Mouse (Mus musculus): ENCODE data around the gene Herc6. TPM values are rescaled to one million over a fixed set of nuclear protein-coding genes. Genes with fewer than 3 reads are reported as not detected.
"Not testable (repeated sequence)": the region's sequence is repeated elsewhere in the genome, so short reads cannot be mapped to it uniquely, and the experiment has no call there.

Gene Herc6
- polyA plus RNA-seq, 1 experiment from 2014 or later: 2.4 TPM

DNA sequence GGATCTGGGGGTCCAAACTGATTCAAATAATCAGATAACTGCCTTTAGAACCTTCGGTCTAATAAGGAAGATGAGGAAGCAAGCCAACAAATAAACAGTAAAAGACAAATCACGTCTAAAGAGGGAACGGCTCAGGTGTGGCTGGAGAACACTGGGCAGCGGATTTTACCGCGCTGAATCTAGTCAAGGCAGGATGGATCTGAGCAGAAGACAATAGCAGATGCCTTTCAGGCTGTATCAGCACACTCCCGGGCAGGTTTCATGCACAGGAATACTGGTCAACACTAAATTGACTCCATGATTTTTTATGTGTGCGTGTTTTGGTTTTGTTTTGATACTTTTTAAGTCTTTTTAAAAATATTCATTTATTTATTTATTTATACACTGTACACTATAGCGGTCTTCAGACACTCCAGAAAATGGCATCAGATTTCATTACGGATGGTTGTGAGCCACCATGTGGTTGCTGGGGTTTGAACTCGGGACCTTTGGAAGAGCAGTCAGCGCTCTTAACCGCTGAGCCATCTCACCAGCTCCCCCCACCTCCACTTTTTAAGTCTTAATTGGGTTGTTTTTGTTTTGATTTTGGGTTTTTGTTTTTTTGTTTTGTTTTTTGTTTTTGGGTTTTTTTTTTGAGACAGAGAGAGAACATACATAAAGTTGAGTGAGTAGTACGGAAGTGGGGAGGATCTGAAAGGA lies 44.7 kb upstream of the Herc6 start:
- ATAC-seq (replicated peaks; ENCODE audit: low FRiP score, low TSS enrichment, low read depth): peak; percentile 44
- WGBS: 28% methylated on average over 14 of the region's 14 CpGs
- H3K36me3 ChIP-seq (ENCODE audit: control insufficient read depth, insufficient read depth, low read length): no peaks in the 10 kb centered on the region
- peaks cover 8% of the 10 kb centered on the region for H3K4me1 ChIP-seq (replicated peaks; ENCODE audit: control insufficient read depth, insufficient read depth, low read length)
- peak overlapping the region; percentile 60 for H3K9ac ChIP-seq (ENCODE audit: low read length)
- H3K27me3 ChIP-seq (replicated peaks; ENCODE audit: control insufficient read depth, insufficient read depth, low read length): no peaks in the 10 kb centered on the region
- peak overlapping the region; percentile 65 for H3K4me2 ChIP-seq (ENCODE audit: low read length)
- no peak for DNase-seq (ENCODE audit: low spot score)
- peak overlapping the region; percentile 55 for H3K4me3 ChIP-seq (ENCODE audit: low read depth, low read length)
- peak overlapping the region; percentile 88 for H3K27ac ChIP-seq (ENCODE audit: low read depth)
- H3K9me3 ChIP-seq (ENCODE audit: control insufficient read depth, low read length): no peaks in the 10 kb centered on the region

DNA sequence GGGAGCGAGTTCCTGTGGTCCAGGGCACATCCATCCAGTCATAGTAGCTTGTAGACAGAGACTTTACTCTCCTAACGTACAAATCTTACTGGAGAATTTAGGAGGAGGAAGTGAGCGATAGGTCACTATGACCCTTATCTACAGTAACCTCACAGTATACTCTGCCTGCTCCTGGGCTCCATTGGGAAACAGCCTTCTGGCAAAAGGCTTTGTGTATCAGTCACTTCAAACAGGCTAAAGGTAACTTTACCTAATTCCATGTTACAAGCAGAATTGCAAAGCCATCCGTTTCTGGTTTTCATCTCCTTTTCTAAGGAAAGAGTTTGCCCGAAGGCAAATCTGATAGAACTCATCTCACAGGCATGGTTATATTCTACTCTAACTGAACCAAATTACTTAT lies 42.9 kb upstream of the Herc6 start:
- ATAC-seq (replicated peaks; ENCODE audit: low FRiP score, low TSS enrichment, low read depth): no peak
- 79% methylated on average over 5 of the region's 5 CpGs for WGBS
- no peak overlapping the region for H3K4me2 ChIP-seq (ENCODE audit: low read length)

DNA sequence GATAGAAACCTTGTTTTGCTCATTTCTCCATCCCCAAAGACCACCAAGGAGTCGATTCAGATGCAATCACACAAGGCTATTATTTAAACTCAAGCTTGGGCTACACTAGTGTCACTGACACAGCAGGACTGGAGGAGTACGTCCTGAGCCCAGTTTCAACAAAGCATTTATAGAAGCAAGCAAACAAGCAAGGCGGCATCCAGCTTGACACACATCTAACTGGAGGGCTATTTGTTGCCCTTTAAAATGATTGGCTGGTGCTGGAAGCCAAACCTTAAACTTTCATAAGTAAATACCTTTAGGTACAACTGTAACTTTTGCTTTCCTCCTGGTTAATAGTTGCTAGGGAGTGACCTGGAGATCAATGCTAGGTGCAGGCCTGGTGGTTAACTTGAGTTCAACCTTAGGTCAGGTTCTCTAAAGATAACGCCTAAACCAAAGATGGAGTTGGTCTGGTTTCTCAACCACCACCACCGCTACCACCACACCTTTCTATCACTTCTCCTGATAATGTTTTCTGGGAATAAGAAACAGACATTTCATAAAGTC lies 39.8 kb upstream of the Herc6 start:
- 76% methylated on average over 5 of the region's 5 CpGs for WGBS
- no peak for ATAC-seq (replicated peaks; ENCODE audit: low FRiP score, low TSS enrichment, low read depth)
- Histone ChIP-seq H3K9me3 (ENCODE audit: control insufficient read depth, low read length) (no peaks in the 10 kb centered on the region), H3K9ac (ENCODE audit: low read length) (no peak overlapping the region), H3K27ac (ENCODE audit: low read depth) (no peak overlapping the region), H3K27me3 (replicated peaks; ENCODE audit: control insufficient read depth, insufficient read depth, low read length) (no peaks in the 10 kb centered on the region), H3K4me1 (replicated peaks; ENCODE audit: control insufficient read depth, insufficient read depth, low read length) (no peaks in the 10 kb centered on the region), H3K4me2 (ENCODE audit: low read length) (no peak overlapping the region), H3K36me3 (ENCODE audit: control insufficient read depth, insufficient read depth, low read length) (no peaks in the 10 kb centered on the region), H3K4me3 (ENCODE audit: low read depth, low read length) (no peak overlapping the region)
- no peak for DNase-seq (ENCODE audit: low spot score)

More for the DNA sequence above, 42.9 kb upstream of the Herc6 start:
- no peaks in the 10 kb centered on the region for H3K36me3 ChIP-seq (ENCODE audit: control insufficient read depth, insufficient read depth, low read length)
- H3K27me3 ChIP-seq (replicated peaks; ENCODE audit: control insufficient read depth, insufficient read depth, low read length): no peaks in the 10 kb centered on the region
- no peak overlapping the region for H3K27ac ChIP-seq (ENCODE audit: low read depth)
- H3K4me3 ChIP-seq (ENCODE audit: low read depth, low read length): no peak overlapping the region
- peaks cover 8% of the 10 kb centered on the region for H3K4me1 ChIP-seq (replicated peaks; ENCODE audit: control insufficient read depth, insufficient read depth, low read length)
- no peak for DNase-seq (ENCODE audit: low spot score)
- no peaks in the 10 kb centered on the region for H3K9me3 ChIP-seq (ENCODE audit: control insufficient read depth, low read length)
- no peak overlapping the region for H3K9ac ChIP-seq (ENCODE audit: low read length)

DNA sequence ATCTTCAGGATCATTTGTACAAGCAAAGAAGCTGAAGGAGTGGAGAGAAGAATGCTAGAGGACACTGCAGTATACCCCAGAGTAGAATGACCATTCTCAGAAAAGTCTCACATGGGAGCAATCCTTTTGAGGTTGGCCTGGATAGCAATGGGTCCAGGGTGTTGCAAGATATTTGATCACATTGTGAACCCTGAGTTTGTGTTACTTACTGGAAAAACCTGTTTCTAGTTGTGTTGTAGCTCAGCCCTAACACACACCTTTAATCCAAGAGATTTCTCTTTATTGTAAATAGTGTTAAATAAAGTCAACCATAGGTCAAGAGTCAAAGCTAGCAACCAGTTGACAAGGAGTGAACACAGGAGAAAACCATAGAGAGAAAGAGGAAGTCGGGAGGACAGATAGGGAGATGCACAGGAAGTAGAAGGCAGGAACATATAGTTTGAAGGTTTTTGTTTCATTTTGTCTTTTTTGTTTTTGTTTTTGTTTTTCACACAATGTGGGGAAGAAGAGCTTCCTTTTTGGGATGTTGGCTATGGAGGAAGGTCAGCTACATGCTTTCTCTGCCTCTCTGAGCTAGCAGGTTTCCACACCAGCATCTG lies 39.0 kb upstream of the Herc6 start:
- no peak overlapping the region for H3K9ac ChIP-seq (ENCODE audit: low read length)
- ATAC-seq (replicated peaks; ENCODE audit: low FRiP score, low TSS enrichment, low read depth) (no peak), DNase-seq (ENCODE audit: low spot score) (no peak)
- no peak overlapping the region for H3K4me2 ChIP-seq (ENCODE audit: low read length)
- H3K27ac ChIP-seq (ENCODE audit: low read depth): no peak overlapping the region
- no peaks in the 10 kb centered on the region for H3K9me3 ChIP-seq (ENCODE audit: control insufficient read depth, low read length)
- no peaks in the 10 kb centered on the region for H3K4me1 ChIP-seq (replicated peaks; ENCODE audit: control insufficient read depth, insufficient read depth, low read length)
- no peak overlapping the region for H3K4me3 ChIP-seq (ENCODE audit: low read depth, low read length)
- WGBS: 81% methylated on average over 1 of the region's 1 CpGs
- no peaks in the 10 kb centered on the region for H3K36me3 ChIP-seq (ENCODE audit: control insufficient read depth, insufficient read depth, low read length)
- no peaks in the 10 kb centered on the region for H3K27me3 ChIP-seq (replicated peaks; ENCODE audit: control insufficient read depth, insufficient read depth, low read length)

DNA sequence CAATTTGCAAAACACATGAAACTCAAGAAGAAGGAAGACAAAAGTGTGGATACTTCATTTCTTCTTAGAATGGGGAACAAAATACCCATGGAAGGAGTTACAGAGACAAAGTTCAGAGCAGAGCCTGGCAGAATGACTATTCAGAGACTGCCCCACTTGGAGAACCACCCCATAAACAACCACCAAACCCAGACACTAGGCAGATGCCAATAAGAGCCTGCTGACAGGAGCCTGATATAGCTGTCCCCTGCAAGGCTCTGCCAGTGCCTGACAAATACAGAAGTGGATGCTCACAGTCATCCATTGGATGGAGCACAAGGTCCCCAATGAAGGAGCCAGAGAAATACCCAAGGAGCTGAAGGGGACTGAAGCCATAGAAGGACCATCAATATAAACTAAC lies 37.2 kb upstream of the Herc6 start:
- DNase-seq (ENCODE audit: low spot score): not testable (repeated sequence)

DNA sequence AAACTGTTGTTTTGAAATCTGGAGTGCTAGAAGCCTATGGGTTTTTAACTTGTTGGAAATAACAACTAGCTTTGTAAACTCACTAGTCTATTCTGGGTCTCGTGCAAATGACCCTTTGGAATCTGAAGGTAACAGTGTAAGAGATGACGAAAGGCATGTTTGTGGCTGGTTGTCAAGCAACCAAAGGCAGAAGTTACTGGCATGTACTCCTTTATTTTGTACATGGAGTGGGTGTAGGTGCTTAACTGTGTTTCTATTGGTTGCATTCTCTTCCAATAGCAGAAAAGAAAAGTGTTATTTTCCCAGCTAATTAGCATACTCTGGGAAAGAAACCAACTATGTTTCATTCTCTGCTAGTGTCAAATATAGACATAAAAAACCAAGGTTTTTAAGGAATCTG lies 35.9 kb upstream of the Herc6 start:
- Histone ChIP-seq H3K4me2 (ENCODE audit: low read length) (no peak overlapping the region), H3K9ac (ENCODE audit: low read length) (no peak overlapping the region), H3K36me3 (ENCODE audit: control insufficient read depth, insufficient read depth, low read length) (no peaks in the 10 kb centered on the region), H3K4me3 (ENCODE audit: low read depth, low read length) (no peak overlapping the region), H3K27me3 (replicated peaks; ENCODE audit: control insufficient read depth, insufficient read depth, low read length) (no peaks in the 10 kb centered on the region), H3K4me1 (replicated peaks; ENCODE audit: control insufficient read depth, insufficient read depth, low read length) (no peaks in the 10 kb centered on the region), H3K9me3 (ENCODE audit: control insufficient read depth, low read length) (no peaks in the 10 kb centered on the region), H3K27ac (ENCODE audit: low read depth) (no peak overlapping the region)
- WGBS: 48% methylated on average over 2 of the region's 2 CpGs
- ATAC-seq (replicated peaks; ENCODE audit: low FRiP score, low TSS enrichment, low read depth) (no peak), DNase-seq (ENCODE audit: low spot score) (no peak)

More for the DNA sequence above, 37.2 kb upstream of the Herc6 start:
- ATAC-seq (replicated peaks; ENCODE audit: low FRiP score, low TSS enrichment, low read depth); H3K9ac ChIP-seq (ENCODE audit: low read length); H3K4me3 ChIP-seq (ENCODE audit: low read depth, low read length); H3K36me3 ChIP-seq (ENCODE audit: control insufficient read depth, insufficient read depth, low read length); H3K27me3 ChIP-seq (replicated peaks; ENCODE audit: control insufficient read depth, insufficient read depth, low read length); H3K9me3 ChIP-seq (ENCODE audit: control insufficient read depth, low read length); H3K4me2 ChIP-seq (ENCODE audit: low read length); H3K4me1 ChIP-seq (replicated peaks; ENCODE audit: control insufficient read depth, insufficient read depth, low read length); H3K27ac ChIP-seq (ENCODE audit: low read depth): not testable (repeated sequence)

DNA sequence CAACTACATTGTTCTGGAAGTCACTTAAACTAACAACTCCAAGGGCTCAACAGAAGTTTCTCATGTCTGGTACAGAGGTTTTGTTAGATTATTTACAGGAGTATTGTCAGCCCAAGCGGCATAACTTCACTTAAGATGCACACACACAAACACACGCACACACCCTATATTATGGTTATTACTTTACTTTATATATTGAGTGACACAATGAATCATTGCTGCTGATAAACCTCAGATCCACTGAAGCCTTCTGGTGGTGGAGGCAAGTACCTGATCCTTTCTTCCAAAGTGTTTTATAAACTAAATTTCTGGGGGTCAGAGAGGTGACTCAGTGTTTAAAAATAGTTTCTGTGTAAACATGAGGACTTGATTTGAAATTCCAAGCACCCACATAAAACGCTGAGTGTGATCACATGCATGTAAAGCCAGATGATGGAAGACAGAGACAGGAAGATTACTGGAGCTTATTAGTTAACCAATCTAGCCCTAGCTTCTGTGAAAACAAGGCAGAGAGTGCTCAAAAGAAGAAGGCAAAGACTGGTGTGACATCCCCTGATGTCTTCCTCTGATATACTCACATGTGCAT lies 29.5 kb upstream of the Herc6 start:
- Histone ChIP-seq H3K9ac (ENCODE audit: low read length) (no peak overlapping the region), H3K27me3 (replicated peaks; ENCODE audit: control insufficient read depth, insufficient read depth, low read length) (no peaks in the 10 kb centered on the region), H3K4me2 (ENCODE audit: low read length) (no peak overlapping the region), H3K4me3 (ENCODE audit: low read depth, low read length) (no peak overlapping the region), H3K27ac (ENCODE audit: low read depth) (no peak overlapping the region), H3K4me1 (replicated peaks; ENCODE audit: control insufficient read depth, insufficient read depth, low read length) (no peaks in the 10 kb centered on the region), H3K36me3 (ENCODE audit: control insufficient read depth, insufficient read depth, low read length) (no peaks in the 10 kb centered on the region), H3K9me3 (ENCODE audit: control insufficient read depth, low read length) (no peaks in the 10 kb centered on the region)
- 19% methylated on average over 3 of the region's 3 CpGs for WGBS
- DNase-seq (ENCODE audit: low spot score) (no peak), ATAC-seq (replicated peaks; ENCODE audit: low FRiP score, low TSS enrichment, low read depth) (no peak)

DNA sequence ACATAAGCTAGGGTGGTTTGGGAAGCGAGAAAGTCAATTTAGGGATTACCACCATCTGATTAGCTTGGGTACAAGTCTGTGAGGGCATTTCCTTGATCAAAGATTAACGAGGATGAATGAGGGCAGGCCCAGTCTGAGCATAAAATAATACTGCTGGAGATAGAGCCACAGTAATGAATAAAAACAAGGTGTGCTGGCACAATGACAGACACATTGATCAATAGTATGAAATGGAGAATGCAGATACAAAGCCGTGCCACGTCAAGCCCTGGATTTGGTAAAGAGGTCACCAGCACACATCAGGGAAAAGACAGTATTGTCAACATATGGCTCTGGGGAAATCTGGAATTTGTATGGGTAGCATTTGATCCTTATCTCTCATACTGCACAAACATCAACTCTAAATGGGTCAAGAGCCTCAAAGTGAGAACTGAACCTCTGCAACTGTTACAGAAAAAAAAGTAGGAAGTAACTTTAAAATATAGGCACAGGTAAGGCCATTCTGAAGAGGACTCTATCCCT lies 22.9 kb upstream of the Herc6 start:
- H3K27ac ChIP-seq (ENCODE audit: low read depth): no peak overlapping the region
- WGBS: 57% methylated on average over 4 of the region's 4 CpGs
- no peak overlapping the region for H3K9ac ChIP-seq (ENCODE audit: low read length)
- no peak for DNase-seq (ENCODE audit: low spot score)
- no peak overlapping the region for H3K4me2 ChIP-seq (ENCODE audit: low read length)
- H3K4me3 ChIP-seq (ENCODE audit: low read depth, low read length): no peak overlapping the region
- 0 out of 2 replicates have a peak, but pooled peaks cover 3% of the 10 kb centered on the region for H3K9me3 ChIP-seq (ENCODE audit: control insufficient read depth, low read length)
- ATAC-seq (replicated peaks; ENCODE audit: low FRiP score, low TSS enrichment, low read depth): no peak
- H3K4me1 ChIP-seq (replicated peaks; ENCODE audit: control insufficient read depth, insufficient read depth, low read length): no peaks in the 10 kb centered on the region
- H3K27me3 ChIP-seq (replicated peaks; ENCODE audit: control insufficient read depth, insufficient read depth, low read length): no peaks in the 10 kb centered on the region
- H3K36me3 ChIP-seq (ENCODE audit: control insufficient read depth, insufficient read depth, low read length): no peaks in the 10 kb centered on the region
